Mouse (Mus musculus): ENCODE measurements at regions not wholly inside any gene's neighbourhood (a gene's known extent, or its start where the extent isn't known, plus 50 kb on each side); places are given as distances from the start of the nearest gene placed in this dataset.

DNA sequence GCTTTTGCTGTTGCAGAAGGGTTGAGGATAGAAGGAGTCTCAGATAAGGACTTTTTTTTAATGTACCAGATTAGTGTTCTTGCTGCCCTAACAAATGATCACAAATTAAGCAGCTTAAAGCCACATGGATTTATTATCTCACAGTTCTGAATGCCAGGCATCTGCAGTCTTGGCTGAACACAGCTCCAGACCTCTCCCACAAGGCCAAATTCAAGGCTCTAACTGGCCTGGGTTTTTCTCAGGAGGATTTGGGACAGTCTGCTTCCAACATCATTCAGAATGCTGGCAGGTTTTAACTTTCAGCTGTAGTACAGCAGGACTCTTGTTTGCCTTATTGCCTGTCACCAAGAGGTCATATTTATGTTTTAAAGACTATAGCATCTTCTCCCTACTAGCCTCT is 329.7 kb upstream of the Chrm2 start:
- Histone ChIP-seq H3K4me1 (no peaks in the 10 kb centered on the region), H3K36me3 (replicated peaks) (no peaks in the 10 kb centered on the region), H3K27ac (no peak overlapping the region), H3K27me3 (replicated peaks) (no peaks in the 10 kb centered on the region), H3K9ac (no peak overlapping the region), H3K4me3 (no peak overlapping the region), H3K9me3 (no peaks in the 10 kb centered on the region), H3K4me2 (no peak overlapping the region)
- no peak for ATAC-seq (replicated peaks)

DNA sequence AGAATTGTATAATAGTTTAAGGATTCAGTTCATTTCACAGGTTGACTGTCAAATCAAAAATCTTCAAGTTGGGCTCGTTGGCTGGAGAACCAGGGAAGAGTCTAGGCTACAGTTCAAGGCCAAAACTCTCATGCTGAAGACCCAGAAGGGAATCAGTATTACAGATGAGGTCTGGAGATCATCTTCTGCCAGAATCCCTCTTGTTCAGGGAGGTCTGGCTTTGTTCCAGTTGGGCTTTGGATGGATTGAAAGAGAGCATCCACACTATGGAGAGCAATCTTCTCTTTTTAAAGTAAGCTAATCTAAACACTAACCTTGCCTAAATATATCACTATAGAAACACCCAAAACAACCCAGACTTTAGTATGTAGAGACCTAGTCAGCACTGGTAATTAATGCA is 327.5 kb upstream of the Chrm2 start:
- H3K4me2 ChIP-seq: no peak overlapping the region
- H3K36me3 ChIP-seq (replicated peaks): no peaks in the 10 kb centered on the region
- no peak overlapping the region for H3K4me3 ChIP-seq
- H3K9ac ChIP-seq: no peak overlapping the region
- H3K27me3 ChIP-seq (replicated peaks): no peaks in the 10 kb centered on the region
- no peaks in the 10 kb centered on the region for H3K9me3 ChIP-seq
- WGBS: 80% methylated on average over 1 of the region's 1 CpGs
- no peak for ATAC-seq (replicated peaks)
- H3K4me1 ChIP-seq: no peaks in the 10 kb centered on the region
- no peak overlapping the region for H3K27ac ChIP-seq

DNA sequence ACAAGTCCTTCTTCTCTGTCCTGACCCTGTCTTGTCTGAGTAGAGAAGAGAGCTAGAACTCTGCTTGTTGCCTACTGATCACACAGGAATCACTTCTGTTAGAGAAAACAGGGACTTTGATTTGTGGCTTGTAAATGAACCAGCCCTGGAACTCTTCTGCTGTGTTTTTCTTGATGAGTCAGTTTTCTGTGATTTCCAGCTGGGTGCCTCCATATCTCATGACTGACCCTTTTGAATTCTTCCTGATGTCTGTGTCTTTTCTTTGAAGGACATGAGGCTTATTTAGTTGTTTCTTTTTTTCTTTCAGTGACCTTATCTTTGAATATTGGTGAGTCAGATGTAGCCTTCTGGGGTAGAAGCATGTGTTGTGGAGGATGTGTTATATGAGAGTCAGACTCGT is 323.0 kb upstream of the Chrm2 start:
- Histone ChIP-seq H3K27ac (no peak overlapping the region), H3K9ac (no peak overlapping the region), H3K4me1 (no peaks in the 10 kb centered on the region), H3K4me3 (no peak overlapping the region), H3K9me3 (no peaks in the 10 kb centered on the region), H3K4me2 (no peak overlapping the region), H3K36me3 (replicated peaks) (no peaks in the 10 kb centered on the region), H3K27me3 (replicated peaks) (no peaks in the 10 kb centered on the region)
- ATAC-seq (replicated peaks): no peak
- 100% methylated on average over 1 of the region's 1 CpGs for WGBS

DNA sequence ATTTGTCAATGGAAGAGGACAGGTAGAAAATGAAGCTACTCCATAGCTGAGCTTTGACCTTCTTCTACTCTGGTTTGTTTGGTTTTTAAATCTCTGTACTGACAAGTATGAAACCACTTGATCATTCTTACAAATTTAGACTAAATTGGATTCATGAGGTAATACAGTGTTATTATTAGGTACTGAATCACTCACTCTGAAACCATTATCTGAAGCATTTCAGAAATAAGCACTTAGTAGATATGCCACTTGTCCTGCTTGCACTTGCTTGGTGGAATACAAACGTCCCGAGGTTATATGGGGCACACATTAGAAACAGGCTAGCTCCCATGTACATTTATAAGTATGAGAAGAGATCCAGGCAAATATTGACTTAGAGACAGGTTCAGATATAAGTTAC is 319.2 kb upstream of the Chrm2 start:
- no peak overlapping the region for H3K27ac ChIP-seq
- no peaks in the 10 kb centered on the region for H3K4me1 ChIP-seq
- no peak overlapping the region for H3K9ac ChIP-seq
- H3K9me3 ChIP-seq: no peaks in the 10 kb centered on the region
- H3K4me3 ChIP-seq: no peak overlapping the region
- WGBS: 89% methylated on average over 2 of the region's 2 CpGs
- ATAC-seq (replicated peaks): no peak
- H3K36me3 ChIP-seq (replicated peaks): no peaks in the 10 kb centered on the region
- H3K4me2 ChIP-seq: no peak overlapping the region
- no peaks in the 10 kb centered on the region for H3K27me3 ChIP-seq (replicated peaks)

DNA sequence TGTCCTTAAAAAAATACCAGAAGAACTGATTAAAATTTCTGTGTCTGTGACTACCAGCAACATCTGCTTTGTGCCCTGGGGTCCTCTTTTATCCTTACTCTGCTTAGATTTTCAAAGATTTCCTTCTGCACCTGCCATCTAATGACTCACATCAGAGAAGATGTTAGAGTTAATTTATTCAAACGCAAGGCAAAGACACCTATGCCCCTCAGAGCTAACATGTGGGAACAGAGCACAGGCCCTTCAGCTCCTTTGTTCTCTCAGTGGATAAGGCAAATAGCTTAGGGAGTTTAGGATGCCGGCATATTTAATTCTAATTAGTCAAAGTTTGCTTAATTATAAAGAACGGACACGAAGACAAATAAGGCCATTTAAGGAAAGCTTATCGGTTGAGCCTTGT is 308.3 kb upstream of the Chrm2 start:
- H3K4me3 ChIP-seq: no peak overlapping the region
- 0 out of 2 replicates have a peak, but pooled peaks have one; percentile 62 for ATAC-seq (replicated peaks)
- H3K4me2 ChIP-seq: no peak overlapping the region
- H3K27me3 ChIP-seq (replicated peaks): no peaks in the 10 kb centered on the region
- no peak overlapping the region for H3K9ac ChIP-seq
- no peak overlapping the region for H3K27ac ChIP-seq
- no peaks in the 10 kb centered on the region for H3K36me3 ChIP-seq (replicated peaks)
- H3K4me1 ChIP-seq: no peaks in the 10 kb centered on the region
- 53% methylated on average over 5 of the region's 5 CpGs for WGBS
- no peaks in the 10 kb centered on the region for H3K9me3 ChIP-seq

DNA sequence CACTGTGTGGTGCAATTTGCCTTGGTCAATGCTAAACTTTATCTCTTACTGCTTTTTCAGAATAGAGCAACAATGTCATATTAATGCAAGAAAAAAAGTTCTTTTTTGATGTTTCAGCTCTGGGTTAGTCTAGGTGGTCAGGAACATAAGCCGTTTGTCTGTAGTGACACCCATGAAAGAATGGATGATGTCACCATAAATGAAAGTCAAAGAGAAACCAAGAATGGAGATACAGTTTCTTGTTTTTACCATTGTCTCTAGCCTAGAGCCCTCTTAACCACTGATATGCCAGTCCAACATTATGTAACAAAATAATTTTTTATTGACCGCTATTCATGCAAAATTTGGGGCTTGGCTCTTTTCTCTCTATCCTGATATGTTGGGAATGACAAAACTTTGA is 294.3 kb upstream of the Chrm2 start:
- Histone ChIP-seq H3K9ac (no peak overlapping the region), H3K4me1 (no peaks in the 10 kb centered on the region), H3K9me3 (no peaks in the 10 kb centered on the region), H3K27me3 (replicated peaks) (no peaks in the 10 kb centered on the region), H3K4me3 (no peak overlapping the region), H3K27ac (no peak overlapping the region), H3K4me2 (no peak overlapping the region), H3K36me3 (replicated peaks) (no peaks in the 10 kb centered on the region)
- ATAC-seq (replicated peaks): no peak
- WGBS: 96% methylated on average over 2 of the region's 2 CpGs

DNA sequence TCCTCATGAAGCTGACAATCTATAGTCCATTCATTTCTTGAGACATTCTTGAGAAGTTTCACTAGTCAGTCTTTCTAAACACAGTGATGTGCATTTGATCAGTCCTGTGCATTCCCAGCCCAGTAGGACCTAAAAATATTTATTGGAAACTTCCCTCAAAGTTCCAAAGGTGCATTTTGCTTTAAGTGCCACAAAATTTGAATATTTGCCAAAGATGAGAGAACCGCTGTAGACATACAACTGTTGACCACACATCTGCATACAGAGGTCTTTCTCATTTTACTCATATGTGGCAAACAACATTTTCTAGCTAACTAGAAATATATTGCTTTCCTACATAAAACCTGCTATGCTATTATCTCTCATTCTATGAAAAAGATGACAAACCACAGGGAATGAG is 293.8 kb upstream of the Chrm2 start:
- no peak for ATAC-seq (replicated peaks)
- H3K27ac ChIP-seq: no peak overlapping the region
- 95% methylated on average over 1 of the region's 1 CpGs for WGBS

DNA sequence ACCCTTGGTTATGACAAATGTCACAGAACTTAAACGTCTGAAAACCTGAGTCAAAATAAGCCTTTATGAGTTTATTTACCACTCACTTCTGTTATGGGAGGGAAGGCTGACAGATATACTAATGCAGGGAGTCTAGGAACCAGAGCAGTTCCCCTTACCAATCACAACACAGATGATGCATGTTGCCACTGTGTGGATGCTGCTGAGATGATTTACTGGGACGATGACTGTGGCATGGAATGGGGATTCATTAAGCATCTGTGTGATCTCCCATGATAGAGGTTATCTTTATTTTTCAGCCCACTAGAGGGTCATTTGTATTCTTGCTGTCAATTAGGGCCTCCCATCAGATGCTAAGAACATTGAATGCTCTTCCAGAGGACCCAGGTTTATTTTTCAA is 290.5 kb upstream of the Chrm2 start:
- Histone ChIP-seq H3K36me3 (replicated peaks) (no peaks in the 10 kb centered on the region), H3K27me3 (replicated peaks) (no peaks in the 10 kb centered on the region), H3K9me3 (no peaks in the 10 kb centered on the region), H3K4me2 (no peak overlapping the region), H3K27ac (no peak overlapping the region), H3K4me1 (no peaks in the 10 kb centered on the region), H3K4me3 (no peak overlapping the region), H3K9ac (no peak overlapping the region)
- WGBS: 71% methylated on average over 2 of the region's 2 CpGs
- ATAC-seq (replicated peaks): no peak

More for the DNA sequence above, 293.8 kb upstream of the Chrm2 start:
- no peak overlapping the region for H3K4me2 ChIP-seq
- no peak overlapping the region for H3K9ac ChIP-seq
- no peaks in the 10 kb centered on the region for H3K9me3 ChIP-seq
- H3K36me3 ChIP-seq (replicated peaks): no peaks in the 10 kb centered on the region
- no peaks in the 10 kb centered on the region for H3K27me3 ChIP-seq (replicated peaks)
- no peak overlapping the region for H3K4me3 ChIP-seq
- H3K4me1 ChIP-seq: no peaks in the 10 kb centered on the region

DNA sequence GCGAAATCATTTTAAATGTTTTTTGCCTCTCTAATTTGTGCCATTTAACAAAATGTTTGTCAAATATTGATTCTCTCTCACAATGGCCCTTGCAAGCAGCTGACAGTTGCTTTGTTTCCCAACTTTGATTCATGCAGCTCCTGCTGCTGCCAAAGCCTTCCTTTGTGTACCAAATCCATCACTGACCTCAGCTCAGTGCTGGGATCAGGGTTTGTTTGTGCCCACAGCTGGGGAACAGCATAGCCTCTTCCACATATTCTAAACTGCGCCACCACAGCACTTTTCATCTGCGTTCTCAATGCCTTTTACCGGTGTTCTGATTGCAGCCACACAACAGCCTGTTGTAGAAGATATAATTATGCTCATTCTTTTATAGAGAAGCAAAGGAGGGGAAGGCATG is 289.7 kb upstream of the Chrm2 start:
- Histone ChIP-seq H3K27ac (no peak overlapping the region), H3K9me3 (no peaks in the 10 kb centered on the region), H3K4me2 (no peak overlapping the region), H3K27me3 (replicated peaks) (no peaks in the 10 kb centered on the region), H3K9ac (no peak overlapping the region), H3K36me3 (replicated peaks) (no peaks in the 10 kb centered on the region), H3K4me1 (no peaks in the 10 kb centered on the region), H3K4me3 (no peak overlapping the region)
- no peak for ATAC-seq (replicated peaks)
- WGBS: 30% methylated on average over 4 of the region's 4 CpGs

DNA sequence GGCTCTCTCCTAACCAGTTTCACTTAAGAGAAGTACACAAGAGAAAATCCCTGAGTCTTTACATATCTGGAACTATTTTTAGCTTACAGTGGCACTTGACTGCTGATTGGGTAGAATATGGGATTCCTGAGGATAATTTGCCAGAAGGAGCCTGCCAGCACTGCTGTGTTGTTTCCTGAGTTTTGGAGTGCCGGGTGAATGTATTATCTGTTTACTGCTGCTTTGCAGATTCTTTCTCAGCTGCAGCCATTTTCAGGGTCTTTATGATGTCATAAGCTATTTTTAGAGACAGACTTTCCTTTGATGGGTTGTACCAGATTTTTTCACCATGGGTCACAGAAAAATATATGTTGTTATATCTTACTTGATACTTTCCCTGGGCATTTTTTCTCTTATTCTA is 279.1 kb upstream of the Chrm2 start:
- Histone ChIP-seq H3K36me3 (replicated peaks) (no peaks in the 10 kb centered on the region), H3K4me1 (no peaks in the 10 kb centered on the region), H3K27ac (no peak overlapping the region), H3K4me2 (no peak overlapping the region), H3K9me3 (no peaks in the 10 kb centered on the region), H3K9ac (no peak overlapping the region), H3K4me3 (no peak overlapping the region), H3K27me3 (replicated peaks) (no peaks in the 10 kb centered on the region)
- WGBS: 55% methylated on average over 1 of the region's 1 CpGs
- no peak for ATAC-seq (replicated peaks)

DNA sequence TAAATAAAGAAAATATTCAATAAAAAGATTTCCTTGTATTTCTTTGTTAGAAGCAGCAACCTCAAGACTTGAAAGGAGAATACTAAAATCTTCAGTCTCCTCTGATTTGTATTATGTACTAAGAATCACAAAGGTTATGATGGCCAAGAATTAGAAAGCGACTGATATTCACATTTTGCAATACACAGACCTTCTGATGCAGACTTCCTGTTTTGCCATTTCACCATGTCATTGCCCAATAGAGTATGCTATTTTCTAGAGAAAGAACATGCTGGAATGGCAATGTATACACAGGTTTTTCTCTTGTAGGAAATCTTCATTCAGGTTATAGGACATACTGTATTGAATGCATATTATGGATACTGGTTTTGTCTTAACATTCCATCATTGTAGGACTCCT is 250.7 kb upstream of the Chrm2 start:
- no peak overlapping the region for H3K9ac ChIP-seq
- no peaks in the 10 kb centered on the region for H3K36me3 ChIP-seq (replicated peaks)
- no peaks in the 10 kb centered on the region for H3K4me1 ChIP-seq
- no peak overlapping the region for H3K4me2 ChIP-seq
- H3K9me3 ChIP-seq: no peaks in the 10 kb centered on the region
- no peaks in the 10 kb centered on the region for H3K27me3 ChIP-seq (replicated peaks)
- no peak for ATAC-seq (replicated peaks)
- H3K27ac ChIP-seq: no peak overlapping the region
- H3K4me3 ChIP-seq: no peak overlapping the region
- 95% methylated on average over 1 of the region's 1 CpGs for WGBS

DNA sequence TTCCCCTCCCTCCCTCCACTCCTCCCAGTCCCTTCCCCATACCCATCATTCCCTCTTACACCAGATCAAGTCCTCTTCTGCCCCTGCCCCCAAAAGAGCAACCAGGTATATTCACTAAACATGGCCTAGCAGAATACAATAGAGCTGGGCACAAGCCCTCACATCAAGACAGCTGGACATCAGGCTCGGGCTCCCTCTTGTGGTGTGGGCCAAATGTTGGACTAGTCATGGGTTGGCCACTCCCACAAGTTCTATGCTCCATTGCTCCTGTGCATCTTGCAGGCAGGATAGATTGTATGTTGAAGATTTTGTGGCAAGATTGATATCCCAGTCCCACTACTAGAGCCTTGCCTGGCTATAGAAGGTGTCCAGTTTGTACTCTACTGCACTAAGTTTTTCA is 240.6 kb upstream of the Chrm2 start:
- Histone ChIP-seq H3K9me3 (no peaks in the 10 kb centered on the region), H3K27ac (no peak overlapping the region), H3K4me1 (no peaks in the 10 kb centered on the region), H3K4me3 (no peak overlapping the region), H3K36me3 (replicated peaks) (no peaks in the 10 kb centered on the region), H3K9ac (no peak overlapping the region), H3K27me3 (replicated peaks) (no peaks in the 10 kb centered on the region), H3K4me2 (no peak overlapping the region)
- no peak for ATAC-seq (replicated peaks)
- WGBS: 85% methylated on average over 1 of the region's 1 CpGs

DNA sequence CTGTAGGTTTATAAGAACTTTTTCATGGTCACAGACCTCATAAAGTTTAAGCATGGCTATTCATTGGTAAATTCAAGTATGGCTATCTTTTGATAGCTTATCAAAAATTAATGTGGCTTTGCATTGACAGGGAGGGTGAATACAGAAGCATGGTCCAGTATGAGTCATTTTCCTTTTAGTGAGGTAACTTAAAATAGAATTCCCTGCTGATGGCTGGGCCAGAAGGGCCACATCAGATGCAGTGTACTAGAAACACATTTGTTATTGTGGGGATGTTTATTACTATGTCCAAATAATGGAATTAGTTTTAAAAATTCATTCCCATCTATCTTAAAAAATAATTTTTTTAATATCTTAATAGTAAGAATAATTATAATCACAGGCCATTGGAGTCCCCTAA is 213.4 kb upstream of the Chrm2 start:
- H3K36me3 ChIP-seq (replicated peaks): no peaks in the 10 kb centered on the region
- H3K27me3 ChIP-seq (replicated peaks): no peaks in the 10 kb centered on the region
- H3K4me2 ChIP-seq: no peak overlapping the region
- no peaks in the 10 kb centered on the region for H3K9me3 ChIP-seq
- ATAC-seq (replicated peaks): no peak
- no peak overlapping the region for H3K4me3 ChIP-seq
- no peak overlapping the region for H3K27ac ChIP-seq
- no peaks in the 10 kb centered on the region for H3K4me1 ChIP-seq
- H3K9ac ChIP-seq: no peak overlapping the region

DNA sequence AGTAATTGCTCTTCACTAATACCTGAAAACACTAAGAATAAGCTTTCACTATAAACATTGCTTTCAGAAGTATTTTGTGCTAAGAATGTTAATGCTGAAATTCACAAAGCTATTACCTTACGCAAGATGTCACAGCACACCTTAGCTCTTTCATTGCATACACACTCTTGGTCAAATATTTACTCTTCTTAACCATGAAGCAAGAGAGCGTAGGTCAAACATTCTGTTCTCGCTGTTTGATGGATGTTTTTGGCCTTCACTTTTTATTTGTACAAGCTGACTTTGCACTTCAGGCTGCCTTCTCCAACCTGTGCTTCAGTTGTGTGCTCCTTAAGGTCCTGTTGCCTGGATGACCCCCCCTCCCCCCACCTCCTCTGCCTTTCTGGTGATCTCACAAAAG is 212.8 kb upstream of the Chrm2 start:
- WGBS: 87% methylated on average over 3 of the region's 3 CpGs
- H3K4me3 ChIP-seq: no peak overlapping the region
- no peak for ATAC-seq (replicated peaks)
- H3K4me1 ChIP-seq: no peaks in the 10 kb centered on the region
- H3K36me3 ChIP-seq (replicated peaks): no peaks in the 10 kb centered on the region
- no peaks in the 10 kb centered on the region for H3K9me3 ChIP-seq
- no peak overlapping the region for H3K27ac ChIP-seq
- H3K27me3 ChIP-seq (replicated peaks): no peaks in the 10 kb centered on the region
- H3K4me2 ChIP-seq: no peak overlapping the region
- H3K9ac ChIP-seq: no peak overlapping the region

Measured in midbrain, embryonic 15.5 days (tissue).